Mouse (Mus musculus): ENCODE measurements around the gene Pla1a.
"Not testable (repeated sequence)": the region's sequence is repeated elsewhere in the genome, so short reads cannot be mapped to it uniquely, and the experiment has no call there.

Gene Pla1a

GRCm38 (mm10) chr16:38456812-38457567 lies 24.0 kb upstream of the Pla1a start:
- DNase-seq = no peak

- no peak for DNase-seq
Observed at GRCm38 (mm10) chr16:38455511-38456418, 22.8 kb upstream of the Pla1a start, which contains the start of gene Cd80. TSS of gene Cd80 (plus strand) at chr16:38455561.

GRCm38 (mm10) chr16:38454533-38455254 lies 21.7 kb upstream of the Pla1a start:
- DNase-seq = no peak

GRCm38 (mm10) chr16:38453952-38454351 lies 21.0 kb upstream of the Pla1a start:
- no peak for DNase-seq

GRCm38 (mm10) chr16:38453203-38453553 lies 20.2 kb upstream of the Pla1a start:
- no peak for DNase-seq

- DNase-seq = peak; percentile 94
Observed at GRCm38 (mm10) chr16:38452442-38453202, 19.7 kb upstream of the Pla1a start, which contains the start of gene Adprh. TSS of gene Adprh (minus strand) at chr16:38452703.

GRCm38 (mm10) chr16:38451421-38452205 lies 18.7 kb upstream of the Pla1a start:
- peak; percentile 3 for DNase-seq

- no peak for DNase-seq
Observed at GRCm38 (mm10) chr16:38450707-38451106, 17.8 kb upstream of the Pla1a start.

- DNase-seq = no peak
Observed at GRCm38 (mm10) chr16:38448458-38448857, 15.5 kb upstream of the Pla1a start.

- no peak for DNase-seq
Observed at GRCm38 (mm10) chr16:38447366-38447765, 14.4 kb upstream of the Pla1a start.

GRCm38 (mm10) chr16:38446141-38446540 lies 13.2 kb upstream of the Pla1a start:
- DNase-seq = not testable (repeated sequence)

- DNase-seq = no peak
Observed at GRCm38 (mm10) chr16:38445576-38445975, 12.6 kb upstream of the Pla1a start.

- no peak for DNase-seq
Observed at GRCm38 (mm10) chr16:38445046-38445445, 12.1 kb upstream of the Pla1a start.

- DNase-seq = no peak
Observed at GRCm38 (mm10) chr16:38443721-38444464, 10.9 kb upstream of the Pla1a start.

GRCm38 (mm10) chr16:38442216-38442615 lies 9.3 kb upstream of the Pla1a start:
- DNase-seq = no peak

- no peak for DNase-seq
Observed at GRCm38 (mm10) chr16:38441611-38442010, 8.7 kb upstream of the Pla1a start.

GRCm38 (mm10) chr16:38440403-38440802 lies 7.5 kb upstream of the Pla1a start:
- DNase-seq = no peak

GRCm38 (mm10) chr16:38439190-38439589 lies 6.2 kb upstream of the Pla1a start:
- no peak for DNase-seq

- no peak for DNase-seq
Observed at GRCm38 (mm10) chr16:38434295-38434795, 1.4 kb upstream of the Pla1a start.

GRCm38 (mm10) chr16:38433514-38433913 lies 569 bp upstream of the Pla1a start:
- DNase-seq = no peak
